Mouse (Mus musculus): ENCODE results near the gene Slc31a2.

DNA sequence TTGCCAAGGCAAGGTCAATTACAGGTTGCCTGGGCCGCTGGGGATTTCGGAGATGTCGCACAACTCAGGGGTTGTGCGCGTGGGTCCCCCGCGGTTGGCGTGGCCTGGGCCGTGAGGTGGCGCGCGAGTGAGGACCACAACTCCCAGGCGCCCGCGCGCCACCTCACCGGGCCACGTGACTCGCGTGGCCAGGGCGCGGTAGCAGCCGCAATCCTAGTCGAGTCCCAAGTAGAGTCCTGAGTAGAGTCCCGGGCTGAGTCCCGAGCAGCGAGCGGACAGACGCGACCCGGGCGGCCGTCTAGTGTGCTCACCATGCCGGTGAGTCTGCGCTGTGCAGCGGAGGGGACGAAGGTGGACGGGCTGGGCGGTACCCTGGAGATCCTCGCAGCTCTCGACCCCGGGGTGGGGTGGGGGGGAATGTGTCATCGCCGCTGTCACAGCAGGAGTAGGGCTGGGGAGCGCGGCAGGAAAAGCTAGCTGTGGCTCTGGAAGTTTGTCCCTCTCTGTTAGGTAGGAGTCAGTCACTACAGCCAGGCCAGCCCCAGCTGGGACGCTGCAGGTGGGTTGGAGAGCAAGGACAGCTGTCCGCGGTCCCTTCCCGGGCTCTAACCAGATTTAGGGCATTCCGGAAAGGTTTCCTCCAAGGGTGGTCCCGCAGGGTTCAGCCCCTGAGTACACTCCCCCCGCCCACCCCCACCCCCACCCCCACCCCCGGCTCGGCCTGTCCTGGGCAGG is 24.1 kb downstream of the Slc31a2 start:
- TF ChIP-seq CTCF (IDR thresholded peaks at IDR 0.05; ENCODE audit: extremely low read depth, insufficient read length, insufficient replicate concordance, low read depth, low read length) (no peak), POLR2A (IDR thresholded peaks at IDR 0.05; ENCODE audit: low read depth, low read length) (peak; percentile 79; the same call in 1 of the 2 replicates)
